Mouse (Mus musculus) stomach, embryonic 15.5 days (tissue): Measurements from ENCODE around the gene Cnpy2. TPM values are rescaled to one million over a fixed set of nuclear protein-coding genes. Genes with fewer than 3 reads are reported as not detected.

Experiments used
- ATAC-seq: fragments of 200-750 bp; cut with Nextera tagmentation; 2 replicates; pipeline ENCODE4 v1.8.0; 2017; ENCODE audit warnings: low read depth, moderate number of reproducible peaks, moderate TSS enrichment; ENCODE audit not compliant: insufficient read depth, low FRiP score
- H3K27ac ChIP-seq: fragments of 300-500 bp; sonication (generic); 2 replicates; pipeline ENCODE4 v1.5.1; 2015; ENCODE audit warnings: mild to moderate bottlenecking, inconsistent platforms
- H3K27me3 ChIP-seq: fragments of 300-500 bp; sonication (generic); replicated peaks from 2 replicates; pipeline ENCODE4 v1.6.1; 2015; ENCODE audit warnings: inconsistent platforms
- H3K36me3 ChIP-seq: fragments of 300-500 bp; sonication (generic); 2 replicates; pipeline ENCODE4 v1.6.1; 2015; ENCODE audit warnings: inconsistent platforms
- H3K4me1 ChIP-seq: fragments of 300-500 bp; sonication (generic); 2 replicates; pipeline ENCODE4 v1.6.1; 2015; ENCODE audit warnings: inconsistent platforms
- H3K4me2 ChIP-seq: fragments of 300-500 bp; sonication (generic); 2 replicates; pipeline ENCODE4 v1.6.1; 2015; ENCODE audit warnings: mild to moderate bottlenecking, inconsistent platforms
- H3K4me3 ChIP-seq: fragments of 300-500 bp; sonication (generic); replicated peaks from 2 replicates; pipeline ENCODE4 v1.5.1; 2015; ENCODE audit warnings: inconsistent platforms
- H3K9ac ChIP-seq: fragments of 300-500 bp; sonication (generic); 2 replicates; pipeline ENCODE4 v1.6.1; 2015; ENCODE audit warnings: inconsistent platforms
- H3K9me3 ChIP-seq: fragments of 300-500 bp; sonication (generic); 2 replicates; pipeline ENCODE4 v1.6.1; 2016; ENCODE audit warnings: inconsistent platforms
- WGBS: fragments of 180-500 bp; shearing (Covaris S2); methylation state at CpG from one replicate; pipeline ENCODE4 v1.1.7; 2015; 5-methylcytosine and 5-hydroxymethylcytosine counted together
- polyA plus RNA-seq: library from polyadenylated mRNA; unstranded; fragments of >200 nt; fragmentation: Nextera tagmentation; extraction: Ambion mirVana; gene quantifications from 2 replicates; pipeline ENCODE4 v1.2.1, GENCODE M21; 2015

Cnpy2 gene
- polyA plus RNA-seq, 1 experiment from 2014 or later = 331 TPM

- Histone ChIP-seq H3K27me3 (no peaks in the 10 kb centered on the region), H3K4me3 (no peak overlapping the region), H3K4me1 (peaks cover 15% of the 10 kb centered on the region; the same call in 1 of the 2 replicates), H3K9me3 (no peaks in the 10 kb centered on the region), H3K4me2 (no peak overlapping the region), H3K9ac (no peak overlapping the region), H3K27ac (no peak overlapping the region), H3K36me3 (no peaks in the 10 kb centered on the region)
- no peak for ATAC-seq
- WGBS = 55% methylated on average over 4 of the region's 4 CpGs
Measured at GRCm38 (mm10) chr10:128370601-128371000, 48.3 kb downstream of the Cnpy2 start.

- Histone ChIP-seq H3K9ac (no peak overlapping the region), H3K4me2 (no peak overlapping the region), H3K36me3 (no peaks in the 10 kb centered on the region), H3K27ac (no peak overlapping the region), H3K4me1 (peaks cover 20% of the 10 kb centered on the region; the same call in 1 of the 2 replicates), H3K9me3 (no peaks in the 10 kb centered on the region), H3K4me3 (no peak overlapping the region), H3K27me3 (no peaks in the 10 kb centered on the region)
- no peak for ATAC-seq
- WGBS = 75% methylated on average over 5 of the region's 5 CpGs
Measured at GRCm38 (mm10) chr10:128372142-128372541, 49.9 kb downstream of the Cnpy2 start.

DNA sequence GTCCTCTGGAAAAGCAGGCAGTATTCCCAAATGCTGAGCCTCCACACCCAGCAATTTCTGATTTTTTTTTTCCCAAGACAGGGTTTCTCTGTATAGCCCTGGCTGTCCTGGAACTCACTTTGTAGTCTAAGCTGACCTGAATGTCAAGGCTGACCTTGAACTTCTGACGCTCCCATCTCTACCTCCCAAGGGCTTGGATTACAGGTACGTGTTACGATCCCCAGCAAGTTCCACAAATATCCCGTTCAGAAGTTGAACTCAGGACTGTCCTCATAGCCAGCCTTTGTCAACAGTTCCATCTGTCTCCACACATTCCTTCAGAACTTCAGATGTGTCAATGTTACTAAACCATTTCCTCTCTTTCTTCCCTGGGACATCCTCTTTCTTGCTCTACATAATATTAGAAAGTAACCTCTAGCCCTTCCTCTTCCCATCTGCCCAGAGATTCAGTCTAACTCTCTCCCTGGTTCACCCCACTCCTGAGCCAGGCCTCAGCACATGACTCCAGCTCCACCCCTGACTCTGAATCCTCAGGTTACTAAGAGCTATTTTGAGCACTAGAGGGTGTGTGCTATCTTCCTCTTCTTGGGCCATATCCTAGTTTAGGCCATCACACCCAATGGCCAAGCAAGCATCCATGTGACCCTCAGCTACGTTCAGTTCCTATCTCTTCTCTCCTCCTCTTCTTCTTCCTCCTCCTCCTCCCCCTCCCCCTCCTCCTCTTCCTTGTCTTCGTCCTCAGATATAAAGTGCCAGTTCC lies 50.9 kb downstream of the Cnpy2 start:
- Histone ChIP-seq H3K4me2 (no peak overlapping the region), H3K4me1 (peaks cover 18% of the 10 kb centered on the region), H3K36me3 (no peaks in the 10 kb centered on the region), H3K9ac (no peak overlapping the region), H3K27ac (no peak overlapping the region), H3K4me3 (no peak overlapping the region), H3K9me3 (no peaks in the 10 kb centered on the region), H3K27me3 (no peaks in the 10 kb centered on the region)
- no peak for ATAC-seq
- 78% methylated on average over 6 of the region's 6 CpGs for WGBS

- no peak overlapping the region for H3K4me2 ChIP-seq
- no peaks in the 10 kb centered on the region for H3K9me3 ChIP-seq
- H3K36me3 ChIP-seq = peaks cover 3% of the 10 kb centered on the region; the same call in 1 of the 2 replicates
- no peak overlapping the region for H3K4me3 ChIP-seq
- no peak for ATAC-seq
- no peak overlapping the region for H3K27ac ChIP-seq
- no peaks in the 10 kb centered on the region for H3K27me3 ChIP-seq
- 77% methylated on average over 6 of the region's 6 CpGs for WGBS
- no peak overlapping the region for H3K9ac ChIP-seq
- H3K4me1 ChIP-seq = peaks cover 22% of the 10 kb centered on the region
Measured at GRCm38 (mm10) chr10:128374393-128374792, 52.1 kb downstream of the Cnpy2 start.

DNA sequence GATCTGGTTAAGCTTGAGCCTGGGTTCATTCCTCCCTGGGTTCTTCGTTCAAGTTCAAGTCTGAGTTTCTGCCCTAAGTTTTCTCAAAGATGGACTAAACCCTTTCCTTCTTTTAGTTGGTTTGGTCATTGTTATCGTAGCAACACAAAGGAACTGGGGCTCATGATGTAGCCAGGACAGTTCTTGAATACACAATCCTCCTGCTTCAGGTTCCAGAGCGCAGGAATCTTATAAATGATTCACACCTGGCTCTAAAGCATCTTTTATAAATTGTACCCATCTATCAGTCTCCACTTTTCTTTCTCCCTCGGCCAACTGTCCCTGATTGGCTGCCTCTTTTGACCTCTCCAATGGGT lies 53.8 kb downstream of the Cnpy2 start:
- WGBS = 51% methylated on average over 4 of the region's 4 CpGs
- Histone ChIP-seq H3K27me3 (no peaks in the 10 kb centered on the region), H3K4me3 (peak overlapping the region; percentile 61), H3K4me2 (peak overlapping the region; percentile 80), H3K36me3 (peaks cover 16% of the 10 kb centered on the region; the same call in 1 of the 2 replicates), H3K4me1 (peaks cover 19% of the 10 kb centered on the region), H3K27ac (peak overlapping the region; percentile 91), H3K9ac (no peak overlapping the region; the same call in 1 of the 2 replicates), H3K9me3 (no peaks in the 10 kb centered on the region)
- no peak for ATAC-seq

- peaks cover 20% of the 10 kb centered on the region; the same call in 1 of the 2 replicates for H3K36me3 ChIP-seq
- WGBS = under 1% methylated on average over 71 of the region's 73 CpGs
- peak within 1 kb of the TSS; percentile 80 for H3K4me2 ChIP-seq
- peak; percentile 91 for ATAC-seq
- peak within 1 kb of the TSS; percentile 61 for H3K4me3 ChIP-seq
- H3K9me3 ChIP-seq = no peaks in the 10 kb centered on the region
- H3K9ac ChIP-seq = peak within 1 kb of the TSS; percentile 89
- peaks cover 19% of the 10 kb centered on the region for H3K4me1 ChIP-seq
- no peaks in the 10 kb centered on the region for H3K27me3 ChIP-seq
- peak within 1 kb of the TSS; percentile 91 for H3K27ac ChIP-seq
Measured at GRCm38 (mm10) chr10:128376455-128377211, 54.4 kb downstream of the Cnpy2 start, which contains the start of gene Ankrd52. Ankrd52 (plus strand) TSS chr10:128377115.

Other genes starting within 250 kb of the Cnpy2 start
- 2,393 and 2,495 TPM in 2 replicates for gene Atp5b, start 239.2 kb upstream of the Cnpy2 start, polyA plus RNA-seq
- gene Baz2a, start 230.9 kb upstream of the Cnpy2 start, polyA plus RNA-seq = 10.1 and 11.7 TPM in 2 replicates
- 27.3 and 29.8 TPM in 2 replicates for gene Rbms2, start 142.2 kb upstream of the Cnpy2 start, polyA plus RNA-seq
- 4.3 and 5.2 TPM in 2 replicates for gene Gls2, start 128.0 kb upstream of the Cnpy2 start, polyA plus RNA-seq
- 31.1 and 34.6 TPM in 2 replicates for gene Spryd4, start 110.7 kb upstream of the Cnpy2 start, polyA plus RNA-seq
- 0.14 TPM in 1 of 2 replicates, not detected in the other for gene Mip, start 96.6 kb upstream of the Cnpy2 start, polyA plus RNA-seq
- 43.7 and 46.4 TPM in 2 replicates for gene Timeless, start 90.4 kb upstream of the Cnpy2 start, polyA plus RNA-seq
- gene Apon, start 68.4 kb upstream of the Cnpy2 start, polyA plus RNA-seq = 0.24 and 0.55 TPM in 2 replicates
- 2.8 and 8.5 TPM in 2 replicates for gene Apof, start 53.8 kb upstream of the Cnpy2 start, polyA plus RNA-seq
- 13.0 and 16.3 TPM in 2 replicates for gene Stat2, start 51.9 kb upstream of the Cnpy2 start, polyA plus RNA-seq
- gene Il23a, start 23.7 kb upstream of the Cnpy2 start, polyA plus RNA-seq = 0.40 and 0.46 TPM in 2 replicates
- 27.1 and 31.2 TPM in 2 replicates for gene Pan2, start 19.1 kb upstream of the Cnpy2 start, polyA plus RNA-seq
- gene Cs, start 15.3 kb downstream of the Cnpy2 start, polyA plus RNA-seq = 192 and 212 TPM in 2 replicates
- 14.0 and 14.5 TPM in 2 replicates for gene Coq10a, start 46.5 kb downstream of the Cnpy2 start, polyA plus RNA-seq
- 12.8 and 15.8 TPM in 2 replicates for gene Ankrd52, start 54.7 kb downstream of the Cnpy2 start, polyA plus RNA-seq
- 34.5 and 39.4 TPM in 2 replicates for gene Slc39a5, start 78.8 kb downstream of the Cnpy2 start, polyA plus RNA-seq
- gene Nabp2, start 89.0 kb downstream of the Cnpy2 start, polyA plus RNA-seq = 66.3 and 81.0 TPM in 2 replicates
- gene Rnf41, start 89.2 kb downstream of the Cnpy2 start, polyA plus RNA-seq = 33.2 and 35.4 TPM in 2 replicates
- gene Smarcc2, start 136.8 kb downstream of the Cnpy2 start, polyA plus RNA-seq = 63.1 and 70.0 TPM in 2 replicates
- 1,838 and 1,873 TPM in 2 replicates for gene Myl6, start 171.7 kb downstream of the Cnpy2 start, polyA plus RNA-seq
- gene Myl6b, start 176.2 kb downstream of the Cnpy2 start, polyA plus RNA-seq = 3.0 and 3.4 TPM in 2 replicates
- 28.8 and 32.1 TPM in 2 replicates for gene Esyt1, start 203.4 kb downstream of the Cnpy2 start, polyA plus RNA-seq
- gene Zc3h10, start 225.3 kb downstream of the Cnpy2 start, polyA plus RNA-seq = 12.1 and 12.4 TPM in 2 replicates
- 3,689 and 3,942 TPM in 2 replicates for gene Rpl41, start 226.8 kb downstream of the Cnpy2 start, polyA plus RNA-seq
- gene Pa2g4, start 243.5 kb downstream of the Cnpy2 start, polyA plus RNA-seq = 213 and 215 TPM in 2 replicates